Mouse (Mus musculus): ENCODE measurements around the gene Scnn1b.

Scnn1b gene

DNA sequence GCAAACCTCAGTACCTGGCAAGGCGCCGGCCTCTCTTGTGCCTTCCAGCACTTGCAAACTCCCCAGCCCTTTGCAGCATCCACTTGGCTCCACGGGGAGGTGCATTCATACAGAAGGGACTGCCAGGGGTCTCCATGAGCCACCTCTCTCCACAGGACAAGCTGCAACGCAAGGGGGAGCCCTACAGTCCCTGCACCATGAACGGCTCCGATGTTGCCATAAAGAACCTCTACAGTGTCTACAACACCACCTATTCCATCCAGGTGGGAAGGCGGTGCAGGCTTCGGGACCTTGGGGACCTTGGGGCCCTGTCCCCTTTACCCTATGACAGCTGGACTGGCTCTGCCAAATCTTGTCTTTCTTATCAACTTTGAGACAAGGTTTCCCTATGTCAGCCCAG lies 47.4 kb downstream of the Scnn1b start:
- in situ Hi-C loops (cut with MboI, MseI), result no loop called here

DNA sequence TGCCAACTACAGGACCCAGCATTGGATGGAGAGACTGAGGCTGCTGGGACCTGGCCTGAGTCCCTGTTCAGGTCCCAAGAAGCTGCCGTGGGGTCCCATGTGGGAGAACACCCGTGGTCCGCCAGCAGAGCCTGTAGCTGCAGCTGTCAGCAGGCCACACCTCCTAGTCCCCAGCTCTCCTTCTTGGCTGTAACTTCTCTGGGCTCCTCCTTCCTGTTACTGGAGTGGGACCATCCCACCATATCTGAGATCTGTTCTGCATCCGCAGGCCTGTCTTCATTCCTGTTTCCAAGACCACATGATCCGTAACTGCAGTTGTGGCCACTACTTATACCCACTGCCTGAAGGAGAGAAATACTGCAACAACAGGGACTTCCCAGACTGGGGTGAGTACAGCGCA lies 49.1 kb downstream of the Scnn1b start:
- in situ Hi-C loops (cut with MboI, MseI), result no loop called here

DNA sequence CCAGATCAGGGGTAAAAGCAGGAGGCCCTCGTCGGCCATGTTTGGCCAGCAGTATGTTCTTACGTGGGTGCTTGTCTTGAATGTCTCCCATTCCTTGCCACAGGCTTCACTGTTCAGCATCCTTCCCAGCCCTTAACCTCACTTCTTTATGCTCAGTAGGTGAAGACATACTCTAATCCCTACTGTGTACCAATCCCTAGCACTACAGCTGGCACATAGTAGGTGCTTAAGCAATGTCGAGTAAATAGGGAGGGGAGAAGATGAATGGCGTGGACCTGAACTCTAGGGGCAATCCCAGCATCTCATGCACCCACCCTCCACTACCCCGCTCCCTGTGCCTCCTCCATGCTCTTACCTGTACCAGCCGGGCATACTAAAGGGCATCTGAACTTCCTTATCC lies 59.5 kb downstream of the Scnn1b start:
- in situ Hi-C loops (cut with MboI, MseI), result no loop called here

DNA sequence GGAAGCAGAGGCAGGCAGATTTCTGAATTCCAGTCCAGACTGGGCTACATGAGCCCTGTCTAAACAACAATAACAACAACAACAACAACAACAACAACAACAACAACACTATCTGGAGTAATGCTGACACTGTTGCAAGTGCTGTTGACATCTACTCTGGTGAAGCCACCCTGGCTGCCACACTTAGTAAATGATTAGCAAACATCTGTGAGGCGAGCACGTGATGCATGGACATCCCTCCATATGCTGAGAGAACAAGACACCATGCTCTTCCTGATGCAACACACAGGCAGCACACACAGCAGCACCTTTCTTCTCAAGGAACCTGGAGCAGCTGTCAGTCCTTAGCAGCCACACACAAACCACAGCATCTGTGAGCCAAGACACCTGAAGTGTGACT lies 63.0 kb downstream of the Scnn1b start:
- in situ Hi-C loops (cut with MboI, MseI), result no loop called here

DNA sequence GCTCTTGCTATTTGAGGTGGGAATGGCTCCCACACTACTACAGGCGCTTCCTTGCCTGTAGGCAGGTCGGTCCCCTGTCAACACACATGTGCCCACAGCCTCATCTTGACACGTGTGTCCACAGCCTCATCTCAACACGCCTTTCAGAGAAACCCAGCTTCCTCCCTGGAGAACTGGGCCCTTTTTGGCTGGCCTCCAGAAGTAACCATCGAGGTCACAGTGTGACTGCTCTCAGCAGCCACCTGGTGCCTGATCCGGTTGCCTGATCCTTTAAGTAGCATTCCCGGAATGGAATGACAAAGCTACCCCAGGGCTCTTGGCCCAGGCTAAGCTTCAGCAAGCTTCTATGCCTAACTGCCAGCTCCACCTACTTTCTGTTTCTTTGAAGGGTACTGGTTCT lies 66.4 kb downstream of the Scnn1b start:
- in situ Hi-C loops (cut with MboI, MseI), result no loop called here

DNA sequence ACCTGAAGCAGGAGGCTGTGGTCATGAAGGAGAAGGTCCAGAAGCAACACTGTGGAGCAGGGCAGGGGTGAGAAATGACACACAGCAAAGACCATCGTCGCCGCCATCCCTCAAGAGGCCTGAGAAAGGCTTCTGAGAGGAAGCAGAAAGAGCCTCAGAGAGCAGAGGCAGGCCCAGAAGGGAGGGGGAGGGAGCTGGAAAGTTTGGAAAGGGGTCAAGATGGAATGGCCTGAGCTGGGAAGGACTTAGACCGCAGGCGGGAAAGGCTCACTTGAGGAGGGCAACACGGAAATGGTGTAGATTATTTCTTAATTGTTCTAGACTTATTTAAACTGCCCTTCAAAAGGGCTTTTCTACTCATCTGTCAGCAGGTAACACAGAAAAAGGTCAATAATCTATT lies 68.8 kb downstream of the Scnn1b start:
- in situ Hi-C loops (cut with MboI, MseI), result no loop called here

DNA sequence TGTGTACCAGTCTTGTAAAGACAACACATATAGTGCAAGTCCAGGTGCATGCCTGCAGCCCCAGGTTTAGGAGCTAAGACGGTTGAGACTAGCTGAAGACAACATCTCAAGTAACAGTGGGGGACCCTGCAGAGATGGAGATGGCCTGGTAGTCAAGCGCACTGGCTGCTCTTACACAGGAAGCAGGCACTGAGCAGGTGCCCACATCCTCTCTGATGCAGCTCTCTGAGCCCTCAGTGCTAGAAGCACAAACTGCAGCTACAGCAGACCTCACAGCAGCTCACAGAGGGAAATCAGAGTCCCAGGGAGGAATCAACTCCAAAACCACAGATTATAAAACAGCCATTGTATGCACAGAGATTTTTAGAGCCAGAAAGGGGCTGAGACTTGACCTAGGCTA lies 69.5 kb downstream of the Scnn1b start:
- in situ Hi-C loops (cut with MboI, MseI), result no loop called here

DNA sequence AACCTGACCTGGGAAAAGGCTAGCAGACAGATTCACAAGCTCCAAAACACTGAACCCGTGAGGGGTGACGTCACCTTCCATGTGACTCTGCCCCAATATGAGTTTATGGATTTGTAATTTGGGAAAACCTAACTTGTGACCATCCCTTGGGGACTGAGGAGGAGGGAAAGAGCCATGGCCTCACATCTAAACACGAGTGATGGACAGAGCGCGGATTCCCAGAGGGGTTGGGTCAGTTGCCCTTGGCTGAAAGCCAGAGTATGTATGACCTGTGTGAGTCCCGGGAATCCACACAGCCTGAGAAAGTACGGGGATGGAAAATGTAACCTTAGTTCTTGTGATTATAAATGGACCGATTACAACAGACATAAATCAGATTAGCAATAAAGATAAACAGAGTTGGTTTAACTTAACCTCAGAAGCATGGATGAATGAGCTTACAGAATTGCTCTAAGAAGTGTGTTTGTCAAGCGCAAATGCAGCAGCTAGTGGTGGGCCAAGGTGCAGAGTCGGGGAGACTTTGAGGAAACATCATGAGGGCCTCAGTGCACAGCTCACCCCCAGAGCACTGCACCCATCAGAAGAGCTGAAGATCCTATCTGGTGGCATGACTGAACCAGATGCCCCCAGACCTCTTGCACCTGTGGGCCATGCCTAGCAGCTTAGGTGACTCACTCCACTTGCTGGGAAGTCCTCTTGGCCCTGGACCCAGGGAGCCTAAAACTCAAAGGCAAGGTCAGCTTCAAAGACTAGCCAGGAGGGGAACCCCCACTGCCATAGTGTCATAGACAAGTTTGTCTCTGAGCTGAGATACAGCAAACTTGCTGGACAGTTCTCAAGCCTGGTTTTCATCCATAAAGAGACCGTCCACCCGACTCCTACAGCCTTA lies 71.3 kb downstream of the Scnn1b start:
- in situ Hi-C loops (cut with MboI, MseI), result no loop called here

DNA sequence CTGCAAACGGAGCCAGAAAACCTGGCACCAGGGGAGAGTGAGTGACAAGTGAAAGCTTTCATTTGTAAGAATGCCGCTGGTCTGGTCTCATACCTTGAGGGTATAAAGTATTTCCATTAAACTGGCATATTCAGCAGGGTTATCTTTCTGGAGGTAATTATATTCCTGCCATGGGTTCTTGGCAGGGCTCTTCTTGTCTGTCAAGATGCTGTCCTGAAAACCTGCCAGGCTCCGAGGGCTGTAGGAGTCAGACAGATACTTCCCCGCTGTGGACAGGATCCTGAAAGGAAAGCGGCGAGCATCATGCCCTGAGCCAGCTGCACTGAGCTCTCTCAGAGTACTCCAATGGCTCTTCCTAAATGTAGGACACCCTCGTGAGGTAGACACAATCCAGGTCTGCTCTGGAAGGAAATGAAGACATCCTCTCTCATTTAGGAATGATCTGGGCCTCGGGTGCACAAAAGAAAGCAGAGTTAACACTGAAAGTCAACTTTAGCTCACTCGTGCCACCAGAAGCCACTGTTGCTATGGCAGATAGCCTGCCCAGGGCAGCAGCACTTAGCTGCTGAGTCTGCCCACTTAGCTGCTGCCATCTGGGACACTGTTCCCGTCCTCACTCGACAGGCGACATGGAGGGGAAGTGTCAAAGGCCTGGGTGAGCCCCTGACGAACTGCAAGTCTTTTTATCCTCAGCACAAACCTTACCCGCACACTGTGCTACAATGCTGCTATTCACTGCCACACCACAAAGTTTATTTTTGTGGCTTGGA lies 72.2 kb downstream of the Scnn1b start:
- in situ Hi-C loops (cut with MboI, MseI), result no loop called here

DNA sequence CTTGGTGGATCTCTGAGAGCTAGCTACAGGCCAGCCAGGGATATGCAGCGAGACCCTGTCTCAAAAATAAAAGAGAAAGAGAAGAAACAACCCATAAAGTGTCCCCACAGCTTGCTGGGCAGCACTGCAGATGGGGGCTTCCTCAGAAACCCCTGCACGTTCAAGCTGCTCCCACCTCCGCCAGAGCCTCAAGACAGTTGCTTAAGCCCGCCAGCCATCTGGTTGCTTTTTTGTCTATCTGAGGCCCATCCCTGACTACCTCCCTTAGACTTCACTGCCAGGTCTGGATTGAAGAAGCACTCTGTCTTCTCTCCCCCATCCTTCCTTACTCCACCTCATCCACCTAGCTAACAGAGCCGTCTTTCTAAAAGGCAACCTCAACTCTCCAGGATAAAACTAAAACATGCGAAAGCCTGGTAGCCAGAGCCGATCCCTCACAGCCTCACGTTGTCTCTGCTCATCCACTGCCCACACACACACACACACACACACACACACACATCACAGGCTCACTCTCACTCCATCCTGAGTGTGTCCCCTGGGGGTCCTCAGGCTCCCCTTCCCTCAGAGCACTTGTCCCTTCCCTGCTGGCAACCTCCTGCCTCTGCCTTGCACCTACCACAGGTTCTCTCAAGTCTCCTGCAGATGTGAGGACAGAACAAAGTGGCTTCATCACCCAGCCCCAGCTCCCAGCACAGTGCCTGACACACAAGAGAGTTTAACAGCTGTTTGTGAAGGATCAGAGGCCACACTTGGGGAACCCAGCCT lies 73.5 kb downstream of the Scnn1b start:
- in situ Hi-C loops (cut with MboI, MseI), result no loop called here

DNA sequence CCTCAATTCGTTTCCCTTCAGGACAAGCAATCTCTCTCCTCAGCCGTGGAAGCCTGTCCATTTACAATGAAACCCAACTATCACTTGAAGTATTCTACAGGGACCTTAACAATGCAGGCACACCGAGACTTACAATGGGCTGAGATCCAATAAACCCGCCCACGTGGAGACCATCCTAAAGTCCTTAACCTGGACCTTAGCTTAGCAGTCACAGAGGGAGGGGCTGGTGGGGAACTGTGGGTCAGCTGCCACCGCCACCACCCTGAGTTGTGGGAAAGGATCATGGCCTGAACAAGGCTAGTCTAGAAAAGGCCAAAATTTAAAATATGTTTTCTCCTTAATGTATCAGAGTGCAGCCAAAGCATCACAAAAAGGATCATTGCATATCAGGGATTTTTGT lies 74.4 kb downstream of the Scnn1b start:
- in situ Hi-C loops (cut with MboI, MseI), result no loop called here

DNA sequence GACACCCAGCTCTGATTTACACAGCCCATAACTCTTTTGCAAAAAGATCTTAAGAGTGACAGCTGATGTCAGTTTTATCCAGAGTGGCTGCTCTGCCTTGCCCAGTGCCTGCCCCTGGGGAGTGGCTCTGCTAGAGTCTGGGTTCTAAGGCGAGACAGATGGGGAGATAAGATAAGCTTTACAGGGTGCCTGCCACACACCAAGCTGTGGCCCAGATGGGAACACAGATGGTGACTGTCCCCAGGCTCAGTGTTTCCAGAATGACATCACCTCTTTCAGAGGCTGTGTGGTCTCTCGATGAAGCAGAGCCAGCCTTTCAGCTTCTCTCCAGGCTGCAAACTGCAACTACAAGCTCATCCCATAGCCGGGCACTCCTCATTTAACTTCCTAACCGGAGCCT lies 74.9 kb downstream of the Scnn1b start:
- in situ Hi-C loops (cut with MboI, MseI), result no loop called here

DNA sequence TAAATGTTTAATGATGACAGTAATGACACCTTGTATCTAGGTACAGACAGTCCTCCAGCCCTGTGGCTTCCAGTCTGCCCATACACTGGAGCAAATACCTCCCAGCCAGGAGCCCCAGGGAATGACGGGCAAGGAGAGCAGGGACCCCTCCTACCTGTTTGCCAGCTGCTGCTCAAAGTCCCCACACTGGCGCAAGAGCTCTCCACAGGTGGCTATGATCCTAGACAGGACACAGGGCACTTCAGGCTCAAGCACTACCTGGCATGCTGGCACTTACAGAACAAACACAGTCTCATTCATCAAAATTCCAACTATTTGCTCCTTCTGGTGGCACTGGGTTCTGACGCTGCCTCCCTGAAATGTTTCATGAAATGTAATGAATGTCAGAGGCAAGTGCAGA lies 76.2 kb downstream of the Scnn1b start:
- in situ Hi-C loops (cut with MboI, MseI), result no loop called here

DNA sequence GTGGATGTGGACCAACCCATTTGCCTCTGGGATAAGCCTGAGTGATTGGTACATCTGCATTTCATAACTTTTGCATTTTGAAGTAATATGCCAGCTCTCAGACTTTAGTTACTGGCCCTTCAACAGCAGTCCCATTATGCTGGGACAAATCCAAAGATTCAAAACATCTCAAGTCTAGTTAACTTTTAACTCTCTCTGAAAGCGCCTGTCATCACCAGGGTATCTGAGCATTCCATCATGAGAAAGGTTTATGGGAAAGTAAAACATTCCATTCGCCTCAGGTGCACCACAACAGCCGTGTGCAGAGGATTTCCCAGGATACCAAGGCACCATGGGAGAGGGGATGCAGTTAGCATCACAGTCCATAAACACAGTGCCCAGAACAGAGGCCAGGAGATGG lies 76.8 kb downstream of the Scnn1b start:
- in situ Hi-C loops (cut with MboI, MseI), result no loop called here

DNA sequence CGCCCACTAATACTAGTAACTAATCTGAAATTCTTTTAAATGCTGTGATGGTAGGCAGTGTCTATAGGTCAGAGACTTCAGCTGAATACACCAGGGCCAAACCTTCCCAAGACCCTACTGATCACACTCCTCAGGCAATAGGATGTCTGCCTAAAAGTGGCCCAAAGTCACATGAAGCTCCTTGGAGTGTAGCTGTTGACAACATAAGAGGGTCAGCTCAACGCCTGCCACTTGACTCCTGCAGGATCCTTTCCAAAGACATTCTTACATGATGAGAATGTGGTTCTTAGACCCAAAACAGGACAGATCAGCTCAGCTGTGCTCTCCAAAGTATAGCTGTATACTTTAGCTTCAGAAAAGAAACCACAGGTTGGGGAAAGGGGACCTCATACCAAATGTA lies 77.5 kb downstream of the Scnn1b start:
- in situ Hi-C loops (cut with MboI, MseI), result no loop called here

DNA sequence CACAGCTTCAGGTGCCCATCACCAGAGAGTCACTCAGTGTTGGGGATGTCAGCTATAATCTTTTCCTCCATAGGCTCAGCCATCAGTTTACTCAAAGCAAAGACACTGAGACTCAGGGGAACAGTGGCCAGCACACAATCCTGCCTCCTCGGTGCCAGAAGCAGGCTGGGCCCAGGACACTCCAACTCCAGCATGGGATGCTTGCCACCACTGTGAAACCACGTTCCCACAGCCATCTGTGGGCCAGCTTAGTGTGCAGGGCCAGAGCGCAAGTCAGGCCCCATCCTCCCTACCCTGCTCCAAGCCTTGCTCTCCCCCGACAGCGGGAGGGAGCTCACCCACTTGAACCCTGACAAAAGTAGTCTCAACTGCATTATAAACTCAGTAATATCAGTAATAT lies 81.4 kb downstream of the Scnn1b start:
- in situ Hi-C loops (cut with MboI, MseI), result no loop called here

DNA sequence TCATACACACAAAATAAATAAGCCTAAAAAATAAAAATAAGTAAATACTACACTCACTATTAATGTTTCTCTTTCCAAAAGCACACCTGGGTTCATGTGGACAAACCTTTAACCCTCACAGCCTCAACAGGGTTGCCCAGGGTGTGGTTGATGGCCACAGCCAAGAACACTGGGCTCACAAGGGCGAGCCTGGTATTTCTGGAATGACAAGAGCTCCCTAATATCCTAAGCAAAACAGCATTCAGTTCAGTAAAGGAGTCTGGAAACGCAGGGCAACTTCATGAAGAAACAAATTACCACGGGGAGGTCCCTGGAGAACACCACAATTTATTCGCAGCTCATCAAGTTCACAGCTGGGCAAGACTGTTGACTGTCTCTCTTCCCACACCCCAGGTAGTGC lies 82.7 kb downstream of the Scnn1b start:
- in situ Hi-C loops (cut with MboI, MseI), result no loop called here

DNA sequence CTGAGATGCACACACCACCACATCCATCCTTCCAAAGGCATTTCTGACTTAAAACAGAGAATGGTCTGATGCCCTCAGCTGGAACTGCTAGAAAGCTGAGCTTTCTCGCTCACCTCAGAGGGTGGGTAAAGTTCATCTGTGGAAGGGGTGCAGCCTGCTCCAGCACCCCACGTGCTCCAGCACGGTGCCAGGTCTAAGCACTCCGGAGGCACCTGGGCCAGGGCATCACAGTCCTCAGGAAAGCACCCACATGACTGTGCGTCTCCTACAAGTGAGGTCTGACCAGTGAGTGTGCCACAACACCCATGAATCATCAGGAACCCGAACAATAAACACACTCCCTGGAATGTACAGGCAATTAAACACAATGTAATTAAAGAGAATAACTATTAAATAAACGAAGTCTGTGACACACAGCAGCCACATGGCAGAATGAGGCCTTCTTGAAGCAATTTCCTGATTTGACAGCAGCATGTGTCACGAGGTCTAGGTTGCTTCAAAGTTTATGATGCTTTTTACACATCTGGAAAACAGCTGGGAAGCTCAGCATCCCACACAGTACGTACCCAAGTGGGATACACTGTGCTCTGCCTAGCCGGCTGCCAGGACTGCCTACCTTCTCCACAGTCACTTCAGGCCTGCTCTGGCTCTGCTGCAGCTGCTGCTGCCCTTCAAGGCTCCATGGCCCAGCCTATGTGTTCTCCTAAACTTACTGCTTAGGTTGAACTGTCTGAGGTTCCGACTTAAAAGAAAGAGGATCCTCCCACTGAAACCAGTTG lies 90.2 kb downstream of the Scnn1b start:
- in situ Hi-C loops (cut with MboI, MseI), result no loop called here

DNA sequence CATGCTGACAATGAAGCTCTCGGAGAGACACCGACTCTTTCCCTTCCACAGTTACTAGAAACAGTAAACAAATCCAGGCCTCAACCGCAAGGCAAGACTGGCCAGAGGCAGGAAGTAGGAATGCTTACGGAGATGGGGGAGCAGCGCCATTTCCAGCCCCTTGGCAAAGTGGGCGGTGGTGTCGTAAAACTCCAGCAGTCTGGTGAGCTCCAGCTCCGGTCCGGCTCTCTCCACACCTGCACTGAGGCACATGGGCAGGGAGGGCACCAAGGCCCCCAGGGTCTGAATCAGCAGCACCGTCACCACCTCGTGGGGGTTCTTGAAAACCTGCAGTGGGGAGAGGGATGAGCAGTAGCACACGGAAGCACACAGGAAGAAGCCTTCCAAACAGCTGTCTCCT lies 91.0 kb downstream of the Scnn1b start:
- in situ Hi-C loops (cut with MboI, MseI), result no loop called here

DNA sequence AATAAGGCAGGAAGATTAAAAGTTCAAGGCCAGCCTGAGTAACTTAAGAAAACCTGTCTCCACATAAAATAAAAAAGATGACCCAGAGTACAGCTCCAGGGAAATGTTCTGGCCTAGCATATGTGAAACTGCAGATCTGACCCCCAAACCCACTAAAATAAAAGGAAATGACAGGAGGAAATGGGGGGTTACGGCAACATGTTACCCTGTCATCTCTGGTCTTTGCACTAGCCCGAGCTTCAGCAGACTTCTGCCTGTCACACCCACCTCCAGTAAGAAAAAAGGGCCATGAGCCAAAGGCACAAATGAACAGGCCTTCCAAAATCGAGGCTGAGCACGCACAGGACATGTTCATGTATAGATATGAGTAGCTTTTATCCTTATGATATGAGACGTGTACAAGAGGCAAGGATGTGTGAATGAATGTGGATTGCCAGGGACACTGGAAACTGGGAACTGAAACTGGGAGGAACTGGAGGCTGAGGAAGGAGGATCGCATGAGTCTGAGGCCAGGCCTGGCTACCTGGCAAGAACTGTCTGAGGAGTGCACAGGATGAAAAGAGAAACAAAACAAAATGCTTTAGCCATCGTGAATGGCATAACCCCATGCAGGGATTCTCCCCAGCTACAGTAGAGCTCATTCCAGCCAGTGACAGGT lies 97.2 kb downstream of the Scnn1b start:
- in situ Hi-C loops (cut with MboI, MseI), result no loop called here

DNA sequence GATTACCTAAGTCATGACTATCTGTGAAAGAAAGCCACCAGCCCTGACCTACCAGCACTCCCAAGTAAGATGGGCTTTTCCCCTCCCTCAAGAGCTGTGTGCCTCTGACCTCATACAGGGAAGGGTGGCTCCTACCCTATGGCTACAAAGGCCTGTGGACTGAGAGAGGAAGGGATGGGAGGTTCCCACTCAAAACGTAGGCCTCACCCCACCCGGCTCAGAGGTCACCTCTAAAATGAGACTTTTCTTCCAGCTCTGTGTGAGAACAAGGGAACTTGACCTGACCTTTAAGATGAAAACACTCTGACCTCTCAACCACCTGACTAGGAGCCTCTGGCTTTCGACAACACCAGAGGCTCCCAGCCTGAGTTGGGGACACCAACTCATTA lies 97.7 kb downstream of the Scnn1b start:
- in situ Hi-C loops (cut with MboI, MseI), result no loop called here

All from T-helper 17 cell (primary cell).